Mouse (Mus musculus) brain, embryonic 14.5 days (tissue): ENCODE data around the gene Glg1.

Experiments
- CTCF ChIP-seq: fragments of 200-500 bp; IDR thresholded peaks from 2 replicates; pipeline ENCODE4 v1.5.1; 2012; ENCODE audit warnings: inconsistent platforms, mild to moderate bottlenecking, moderate library complexity, borderline replicate concordance; ENCODE audit not compliant: insufficient read depth, insufficient read length; ENCODE audit errors: extremely low read depth
- POLR2A ChIP-seq: fragments of 200-500 bp; IDR thresholded peaks from 2 replicates; pipeline ENCODE4 v1.6.1; 2012; ENCODE audit warnings: mild to moderate bottlenecking, inconsistent platforms, borderline replicate concordance; ENCODE audit not compliant: poor library complexity, insufficient read depth, insufficient read length, severe bottlenecking; ENCODE audit errors: extremely low read depth

GRCm38 (mm10) chr8:111261981-111262381, 3.0 kb upstream of the Glg1 start:
- TF ChIP-seq CTCF (no peak), POLR2A (no peak)
